Mouse (Mus musculus) CH12.LX (cell line): Measurements from ENCODE around the gene Spata9. TPM values are rescaled to one million over a fixed set of nuclear protein-coding genes. Genes with fewer than 3 reads are reported as not detected.

Experiments
- DNase-seq: peaks from one replicate; pipeline ENCODE4 v3.0.0-alpha.2; 2013; ENCODE audit errors: extremely low read depth
- H3K27ac ChIP-seq: 2 replicates; pipeline ENCODE4 v1.5.1; 2012; ENCODE audit warnings: low read depth, mild to moderate bottlenecking, control low read depth, moderate library complexity; ENCODE audit not compliant: insufficient read depth
- H3K27me3 ChIP-seq: replicated peaks from 2 replicates; pipeline ENCODE3; 2012; ENCODE audit warnings: inconsistent platforms
- H3K36me3 ChIP-seq, 2 experiments: replicated peaks in 1 of 2; 2 replicates each; pipeline versions ENCODE3 to v1.6.1; 2012; ENCODE audit warnings: inconsistent platforms in 1 of 2, low read length in 1 of 2, mild to moderate bottlenecking in 1 of 2, mixed read lengths in 1 of 2, moderate library complexity in 1 of 2; ENCODE audit not compliant: control insufficient read depth in 1 of 2, insufficient read depth in 1 of 2
- H3K4me1 ChIP-seq, 2 experiments: 2 replicates each; pipeline ENCODE4 v1.6.1; 2012; ENCODE audit warnings: inconsistent platforms in 1 of 2, moderate library complexity in 1 of 2; ENCODE audit not compliant: insufficient read depth in 2 of 2, control insufficient read depth in 1 of 2
- H3K4me2 ChIP-seq: 2 replicates; pipeline ENCODE4 v1.6.1; 2012; ENCODE audit warnings: low read depth, mild to moderate bottlenecking, control low read depth; ENCODE audit not compliant: poor library complexity, insufficient read depth, severe bottlenecking
- H3K4me3 ChIP-seq, 3 experiments: fragments of 150-350 bp in 1 of 3; sonication (generic) in 1 of 3; replicated peaks in 1 of 3; 2 replicates each; pipeline versions ENCODE3 to v1.5.1; 2011 to 2012; ENCODE audit warnings: low read depth in 2 of 3, low read length in 2 of 3, mild to moderate bottlenecking in 2 of 3, moderate library complexity in 2 of 3, control low read depth in 1 of 3, improper control_type of control experiment in 1 of 3, inconsistent platforms in 1 of 3, mixed read lengths in 1 of 3; ENCODE audit not compliant: poor library complexity in 1 of 3
- H3K79me2 ChIP-seq: replicated peaks from 2 replicates; pipeline ENCODE4 v1.6.1; 2012; ENCODE audit warnings: mild to moderate bottlenecking, moderate library complexity; ENCODE audit not compliant: control insufficient read depth, poor library complexity, insufficient read depth, severe bottlenecking; ENCODE audit errors: extremely low read depth
- H3K9ac ChIP-seq: 2 replicates; pipeline ENCODE4 v1.6.1; 2012; ENCODE audit warnings: low read depth, mild to moderate bottlenecking, control low read depth, moderate library complexity; ENCODE audit not compliant: insufficient read depth
- H3K9me3 ChIP-seq: replicated peaks from 2 replicates; pipeline ENCODE3; 2012; ENCODE audit warnings: low read length, inconsistent platforms, mixed read lengths
- CHD2 ChIP-seq: IDR thresholded peaks from 2 replicates; pipeline ENCODE4 v1.6.1; 2011; ENCODE audit warnings: low read length, improper control_type of control experiment
- CTCF ChIP-seq, 2 experiments: IDR thresholded peaks in 1 of 2; conservative IDR thresholded peaks in 1 of 2; 2 replicates each; pipeline ENCODE4 v1.5.1; 2011 to 2012; ENCODE audit warnings: low read depth in 2 of 2, low read length in 2 of 2, improper control_type of control experiment in 1 of 2, inconsistent platforms in 1 of 2, mild to moderate bottlenecking in 1 of 2, moderate library complexity in 1 of 2
- E2F4 ChIP-seq: IDR thresholded peaks from 2 replicates; pipeline ENCODE4 v1.6.1; 2011; ENCODE audit warnings: low read depth, low read length, improper control_type of control experiment; ENCODE audit not compliant: insufficient replicate concordance
- HCFC1 ChIP-seq: IDR thresholded peaks from 2 replicates; pipeline ENCODE4 v1.6.1; 2012; ENCODE audit warnings: low read depth, mild to moderate bottlenecking, inconsistent platforms, low read length, improper control_type of control experiment
- JUN ChIP-seq: IDR thresholded peaks from 2 replicates; pipeline ENCODE4 v1.6.1; 2011; ENCODE audit warnings: low read depth, mild to moderate bottlenecking, low read length, improper control_type of control experiment, moderate library complexity; ENCODE audit not compliant: insufficient read depth
- JUND ChIP-seq: conservative IDR thresholded peaks from 2 replicates; pipeline ENCODE4 v1.6.1; 2011; ENCODE audit warnings: low read depth, low read length, improper control_type of control experiment
- KAT2A ChIP-seq: IDR thresholded peaks from 2 replicates; pipeline ENCODE4 v1.6.1; 2012; ENCODE audit warnings: low read length, improper control_type of control experiment, inconsistent platforms; ENCODE audit not compliant: insufficient replicate concordance
- MAX ChIP-seq: IDR thresholded peaks from 2 replicates; pipeline ENCODE4 v1.6.1; 2011; ENCODE audit warnings: low read length, improper control_type of control experiment
- MAZ ChIP-seq: IDR thresholded peaks from 2 replicates; pipeline ENCODE4 v1.6.1; 2012; ENCODE audit warnings: low read depth, mild to moderate bottlenecking, inconsistent platforms, low read length, improper control_type of control experiment, moderate library complexity
- POLR2A ChIP-seq: IDR thresholded peaks from 2 replicates; pipeline ENCODE4 v1.6.1; 2011; ENCODE audit warnings: low read depth, mild to moderate bottlenecking, improper control_type of control experiment, low read length
- RCOR1 ChIP-seq: conservative IDR thresholded peaks from 2 replicates; pipeline ENCODE4 v1.6.1; 2012; ENCODE audit warnings: low read depth, mild to moderate bottlenecking, inconsistent platforms, low read length, improper control_type of control experiment
- SMC3 ChIP-seq: IDR thresholded peaks from 2 replicates; pipeline ENCODE4 v1.6.1; 2011; ENCODE audit warnings: low read depth, low read length, improper control_type of control experiment
- ZNF384 ChIP-seq: IDR thresholded peaks from 2 replicates; pipeline ENCODE4 v1.6.1; 2012; ENCODE audit warnings: low read depth, low read length, improper control_type of control experiment, inconsistent platforms
- dilution Hi-C: fragments of 300-500 bp; cut with MboI; formaldehyde crosslinking; loops from 2 replicates; pipeline ENCODE4 v1.14.3; 2020; ENCODE audit warnings: low sequenced_read_pairs; ENCODE audit not compliant: extremely low pct_unique_long_range_greater_than_20kb, extremely low pct_ligation_motif_present
- in situ Hi-C: fragments of 300-500 bp; cut with MboI; formaldehyde crosslinking; loops from 3 replicates; pipeline ENCODE4 v1.14.3; 2019; ENCODE audit warnings: low sequenced_read_pairs, low pct_ligation_motif_present, low pct_unique_long_range_greater_than_20kb, mixed read lengths
- polyA plus RNA-seq: library from polyadenylated mRNA; unstranded; fragments of >175 nt; gene quantifications from 2 replicates; pipeline ENCODE4 v1.2.1, GENCODE M21; 2012; ENCODE audit warnings: low read depth; ENCODE audit not compliant: insufficient read length
- total RNA-seq, 2 experiments: library from RNA; depleted of rRNA; stranded (reverse); fragments of 300-350 nt in 1 of 2; fragments of >200 nt in 1 of 2; gene quantifications; 2 replicates each; pipeline ENCODE4 v1.2.3; 2012 to 2014

The Spata9 gene
- total and polyA plus RNA-seq, 3 experiments, result 0.36 TPM; not detected in 2

- no peak for DNase-seq
- Histone ChIP-seq H3K79me2 (no peaks in the 10 kb centered on the region), H3K4me2 (no peak overlapping the region), H3K4me1 (no peaks in the 10 kb centered on the region), H3K9me3 (peaks cover 4% of the 10 kb centered on the region), H3K4me3 (no peak overlapping the region), H3K27ac (no peak overlapping the region), H3K36me3 (no peaks in the 10 kb centered on the region), H3K9ac (no peak overlapping the region), H3K27me3 (peaks cover 1% of the 10 kb centered on the region)
- in situ Hi-C loops (no loop called here), dilution Hi-C loops (no loop called here)
- TF ChIP-seq JUN (no peak), MAX (no peak), POLR2A (no peak), CHD2 (no peak), ZNF384 (no peak), MAZ (no peak), E2F4 (no peak), SMC3 (no peak), HCFC1 (no peak)
Observed at GRCm38 (mm10) chr13:75940791-75941517, 26.0 kb upstream of the Spata9 start.

GRCm38 (mm10) chr13:75941518-75942295 is 25.2 kb upstream of the Spata9 start:
- H3K27me3 ChIP-seq, result peaks cover 1% of the 10 kb centered on the region
- H3K79me2 ChIP-seq, result no peaks in the 10 kb centered on the region
- H3K4me2 ChIP-seq, result no peak overlapping the region
- H3K4me3 ChIP-seq, result no peak overlapping the region
- peak; percentile 3 for DNase-seq
- no peak overlapping the region for H3K9ac ChIP-seq
- no peaks in the 10 kb centered on the region for H3K4me1 ChIP-seq
- peaks cover 4% of the 10 kb centered on the region for H3K9me3 ChIP-seq
- in situ Hi-C loops, result no loop called here
- no peaks in the 10 kb centered on the region for H3K36me3 ChIP-seq
- TF ChIP-seq RCOR1, result no peak
- no peak overlapping the region for H3K27ac ChIP-seq
- dilution Hi-C loops, result no loop called here

GRCm38 (mm10) chr13:75942731-75943130 is 24.2 kb upstream of the Spata9 start:
- Histone ChIP-seq H3K36me3 (no peaks in the 10 kb centered on the region), H3K4me3 (peak overlapping the region; percentile 52 to 74 (median 55)), H3K9ac (peak overlapping the region; percentile 55; the same call in 1 of the 2 replicates), H3K9me3 (peaks cover 4% of the 10 kb centered on the region), H3K79me2 (no peaks in the 10 kb centered on the region), H3K4me1 (no peaks in the 10 kb centered on the region), H3K27me3 (peaks cover 1% of the 10 kb centered on the region), H3K4me2 (peak overlapping the region; percentile 75), H3K27ac (no peak overlapping the region)
- no peak for DNase-seq
- in situ Hi-C loops, result no loop called here
- TF ChIP-seq HCFC1, result no peak
- no peak for TF ChIP-seq JUND
- no peak for TF ChIP-seq KAT2A
- no peak for TF ChIP-seq MAZ
- TF ChIP-seq CTCF (conservative IDR thresholded peaks at IDR 0.05 in 1 of 2, IDR thresholded peaks at IDR 0.05 in 1 of 2; ENCODE audit: low read depth in 2 of 2, low read length in 2 of 2), result no peak
- dilution Hi-C loops, result no loop called here
